Mouse (Mus musculus) spleen, adult 18-20 months (tissue): Measurements from ENCODE around the gene Scn5a.

Source experiments
- DNase-seq, 2 experiments: peaks; one replicate each; pipeline ENCODE4 v3.0.0; 2022; ENCODE audit warnings: mixed read lengths in 2 of 2

Gene Scn5a

DNA sequence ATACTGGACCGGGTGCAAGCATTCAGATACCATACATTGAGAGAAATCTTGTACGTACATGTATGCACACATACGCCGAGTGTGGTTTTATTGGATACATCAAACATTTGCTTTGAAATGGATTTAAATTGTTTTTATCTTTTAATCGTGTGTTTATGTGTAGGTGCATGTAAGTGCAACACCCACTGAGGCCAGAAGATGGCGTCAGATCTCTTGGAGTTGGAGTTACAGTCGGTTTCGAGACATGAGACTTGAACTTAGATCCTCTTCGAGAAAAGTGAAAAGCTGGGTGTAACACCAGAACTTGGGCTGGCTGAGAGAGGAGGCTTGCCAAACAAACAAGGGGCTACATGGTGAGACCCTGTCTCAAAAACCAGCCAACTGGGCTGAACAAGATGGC is 75.2 kb downstream of the Scn5a start:
- DNase-seq: no peak

GRCm38 (mm10) chr9:119498885-119499284 is 79.9 kb downstream of the Scn5a start:
- no peak for DNase-seq

DNA sequence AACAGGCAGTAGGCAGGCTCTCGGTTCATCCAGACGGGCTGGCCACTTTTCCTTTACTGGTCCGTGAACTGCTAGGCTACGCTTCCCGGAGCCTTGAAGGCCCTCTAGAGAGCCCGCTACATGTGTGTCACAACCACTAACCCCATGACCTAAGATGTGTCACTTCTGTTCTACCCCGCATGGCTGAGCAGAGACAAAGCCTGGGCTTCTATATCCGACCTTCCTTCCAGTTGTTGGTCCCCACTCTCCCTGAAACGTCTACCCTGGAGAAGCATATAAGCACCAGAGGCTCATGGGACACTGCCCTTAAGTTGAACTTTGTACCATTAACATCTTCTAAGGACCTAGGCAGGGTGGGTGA is 80.6 kb downstream of the Scn5a start:
- no peak for DNase-seq

GRCm38 (mm10) chr9:119497546-119498246 is 81.1 kb downstream of the Scn5a start:
- no peak for DNase-seq

- no peak for DNase-seq
Measured at GRCm38 (mm10) chr9:119496960-119497359, 81.9 kb downstream of the Scn5a start.

- no peak for DNase-seq
Measured at GRCm38 (mm10) chr9:119496354-119496753, 82.5 kb downstream of the Scn5a start.

- DNase-seq: no peak
Measured at GRCm38 (mm10) chr9:119484868-119485267, 93.9 kb downstream of the Scn5a start.

DNA sequence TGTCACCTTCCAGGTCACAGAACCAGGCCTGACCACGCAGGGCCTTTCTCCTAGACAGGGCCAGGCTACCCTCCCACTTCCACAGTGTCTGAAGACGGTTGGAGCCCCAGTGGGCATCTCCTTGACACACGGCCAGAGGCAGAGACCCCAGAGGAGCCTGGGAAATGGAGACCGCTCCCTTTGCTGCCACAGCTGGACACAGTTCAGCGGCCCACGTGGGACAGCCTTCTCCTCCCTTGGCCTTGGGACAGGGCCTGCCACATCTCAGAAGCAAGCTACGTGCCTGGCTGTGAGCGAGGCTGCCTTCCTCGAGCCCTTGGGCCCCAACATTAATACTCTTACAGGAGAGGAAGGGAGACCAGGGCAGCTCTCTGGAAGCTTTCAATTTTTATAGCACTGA is 94.4 kb downstream of the Scn5a start:
- DNase-seq: no peak

- no peak for DNase-seq
Measured at GRCm38 (mm10) chr9:119483554-119484353, 95.1 kb downstream of the Scn5a start.

- no peak for DNase-seq
Measured at GRCm38 (mm10) chr9:119481612-119482011, 97.2 kb downstream of the Scn5a start.

GRCm38 (mm10) chr9:119479297-119479696 is 99.5 kb downstream of the Scn5a start:
- DNase-seq: no peak

DNA sequence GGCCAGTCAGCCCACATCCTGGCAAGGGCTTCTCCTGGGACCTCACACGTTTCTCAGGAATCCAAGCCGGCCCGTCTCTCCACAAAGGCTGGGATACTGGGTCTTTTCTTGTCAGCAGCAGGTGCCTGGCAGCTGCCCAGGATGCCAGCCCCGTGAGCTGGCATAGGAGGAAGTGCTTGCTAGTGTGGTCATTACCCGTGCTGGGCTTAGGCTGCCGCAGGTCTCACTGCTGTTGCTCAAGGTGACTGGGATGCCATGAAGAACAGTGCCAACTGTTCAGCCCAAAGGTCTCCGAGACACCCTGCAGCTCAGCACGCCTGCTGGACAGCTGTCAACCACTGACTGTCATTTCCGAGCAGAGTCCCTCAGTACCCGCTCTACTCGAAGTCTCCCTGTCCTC is 100.5 kb downstream of the Scn5a start:
- no peak for DNase-seq

- no peak for DNase-seq
Measured at GRCm38 (mm10) chr9:119477754-119478153, 101.1 kb downstream of the Scn5a start.

DNA sequence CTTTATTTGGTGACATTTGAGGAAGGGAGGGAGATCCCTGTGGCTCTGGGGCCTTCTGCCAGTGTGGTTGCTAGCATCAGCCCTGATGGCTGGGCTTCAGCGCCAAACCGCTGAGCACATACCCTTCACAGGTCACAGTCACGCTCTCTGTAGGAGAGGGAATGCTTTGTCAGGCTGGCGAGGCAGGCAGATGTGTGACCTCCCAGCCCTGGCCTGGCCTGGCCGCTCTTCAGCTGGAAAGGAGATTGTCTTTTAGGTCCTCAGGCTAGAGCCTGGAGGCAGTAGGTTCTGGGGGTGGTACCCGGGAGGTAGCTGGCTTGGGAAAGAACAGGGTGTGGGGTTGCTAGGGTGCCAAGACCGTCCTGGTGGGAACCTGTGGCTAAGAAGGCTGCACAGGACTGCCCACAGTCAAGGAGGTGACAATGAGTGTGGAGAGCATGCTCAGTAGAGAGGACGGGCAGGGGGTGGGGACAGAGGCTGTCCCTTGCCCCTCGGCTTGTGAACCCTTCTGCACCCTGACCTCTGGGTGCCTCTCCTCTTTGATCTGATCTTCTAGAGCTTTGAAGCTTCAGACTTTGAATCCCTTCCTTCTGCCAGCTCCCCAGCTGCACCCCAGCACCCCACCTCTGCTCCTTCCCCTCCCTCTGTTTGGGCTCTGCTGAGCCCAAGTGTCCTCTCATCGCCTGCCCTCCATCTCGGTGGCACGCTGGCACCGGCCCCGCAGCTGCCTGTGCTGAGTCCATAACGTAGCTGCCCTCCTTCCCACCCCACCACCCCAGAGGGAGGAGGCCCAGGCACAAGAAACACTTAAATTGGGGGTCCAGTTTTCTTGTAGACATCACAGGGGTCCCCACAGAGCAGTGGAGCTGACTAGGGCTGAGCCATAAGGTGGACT is 103.9 kb downstream of the Scn5a start:
- no peak for DNase-seq

DNA sequence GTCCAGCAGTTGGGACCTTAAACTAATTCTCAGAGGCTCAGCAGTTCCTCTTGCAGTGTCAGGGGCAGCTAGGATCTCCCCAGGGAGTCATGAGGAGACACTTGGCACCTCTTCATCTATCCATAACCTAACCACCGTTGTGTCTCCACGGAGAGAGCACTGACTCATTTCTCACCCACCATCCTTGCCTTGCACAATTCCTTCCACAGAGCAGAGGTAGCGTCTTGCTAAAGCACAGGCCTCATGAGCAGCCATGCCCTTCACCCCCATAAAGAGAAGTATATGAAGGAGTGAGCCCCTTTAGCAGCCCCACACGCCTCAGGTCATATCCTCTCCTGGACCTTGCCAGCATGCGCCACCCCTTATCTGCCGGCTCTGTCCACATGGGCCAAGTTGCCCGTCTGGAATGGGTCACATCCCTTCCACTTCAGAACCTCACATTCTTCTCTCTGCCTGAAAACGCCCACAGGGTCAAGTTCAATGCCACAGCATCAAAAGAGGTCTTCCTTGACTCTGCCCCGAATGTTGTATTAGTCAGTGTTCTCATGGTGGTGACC is 105.1 kb downstream of the Scn5a start:
- no peak for DNase-seq

- no peak for DNase-seq
Measured at GRCm38 (mm10) chr9:119473011-119473410, 105.8 kb downstream of the Scn5a start.

GRCm38 (mm10) chr9:119472412-119472918 is 106.4 kb downstream of the Scn5a start:
- DNase-seq: no peak

- no peak for DNase-seq
Measured at GRCm38 (mm10) chr9:119469691-119470353, 109.0 kb downstream of the Scn5a start.

GRCm38 (mm10) chr9:119465595-119465994 is 113.2 kb downstream of the Scn5a start:
- DNase-seq: no peak

GRCm38 (mm10) chr9:119465056-119465455 is 113.8 kb downstream of the Scn5a start:
- no peak for DNase-seq

- DNase-seq: peak in 1 of 2 experiments; percentile 49
Measured at GRCm38 (mm10) chr9:119460410-119460809, 118.4 kb downstream of the Scn5a start.

DNA sequence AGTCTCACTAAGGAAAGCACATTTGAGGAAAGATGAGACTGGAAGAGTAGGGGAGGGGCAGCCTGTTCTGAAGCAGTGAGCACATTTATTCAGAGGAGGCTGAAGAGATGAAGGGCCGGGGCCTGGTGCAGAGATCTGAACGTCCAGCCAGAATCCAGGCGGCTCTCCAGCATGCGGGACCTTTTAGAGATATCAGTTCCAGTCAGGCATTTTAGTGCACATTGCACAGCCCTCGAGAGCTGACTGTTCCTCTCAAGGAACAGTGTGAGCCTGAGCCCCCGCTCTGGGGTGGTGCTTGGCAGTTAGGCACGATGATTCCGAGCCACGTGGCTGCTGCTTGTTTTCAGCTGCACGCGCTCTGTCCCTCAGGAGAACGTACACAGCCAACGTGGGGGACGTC is 121.7 kb downstream of the Scn5a start:
- DNase-seq: no peak
